Mouse (Mus musculus) cerebellum, adult 11-12 months (tissue): Measurements from ENCODE around the gene Capn13.
"Not testable (repeated sequence)": the region's sequence is repeated elsewhere in the genome, so short reads cannot be mapped to it uniquely, and the experiment has no call there.

Experiments used
- DNase-seq: peaks from one replicate; pipeline ENCODE4 v3.0.0; 2022

Gene Capn13

GRCm38 (mm10) chr17:73329071-73329470 lies 71.6 kb downstream of the Capn13 start:
- DNase-seq: no peak

- DNase-seq: peak; percentile 8
Measured at GRCm38 (mm10) chr17:73325314-73325713, 75.4 kb downstream of the Capn13 start.

DNA sequence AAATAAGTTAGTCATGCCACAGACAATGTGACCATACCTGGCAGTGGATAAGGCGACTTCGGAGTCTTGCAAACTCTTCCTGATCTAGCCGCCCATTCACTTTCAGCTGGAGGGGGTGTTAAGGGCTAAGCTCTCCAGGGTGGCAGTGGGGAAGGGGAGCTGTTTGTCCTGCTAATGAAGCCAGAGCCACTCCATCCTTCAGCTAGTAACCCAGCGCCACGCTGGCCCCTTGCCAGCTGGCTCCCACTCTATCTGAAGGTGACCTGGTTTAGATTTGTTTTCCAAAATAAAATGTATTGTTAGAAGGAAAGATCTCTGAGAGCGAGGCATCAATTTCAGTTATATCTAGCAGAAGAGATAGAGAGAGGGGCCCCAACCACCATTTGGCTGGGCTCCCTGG lies 75.9 kb downstream of the Capn13 start:
- DNase-seq: peak; percentile 37

- peak; percentile 10 for DNase-seq
Measured at GRCm38 (mm10) chr17:73323981-73324380, 76.7 kb downstream of the Capn13 start.

GRCm38 (mm10) chr17:73314786-73315185 lies 85.9 kb downstream of the Capn13 start:
- DNase-seq: no peak

- DNase-seq: no peak
Measured at GRCm38 (mm10) chr17:73311491-73311890, 89.2 kb downstream of the Capn13 start.

GRCm38 (mm10) chr17:73308691-73309090 lies 92.0 kb downstream of the Capn13 start:
- DNase-seq: no peak

DNA sequence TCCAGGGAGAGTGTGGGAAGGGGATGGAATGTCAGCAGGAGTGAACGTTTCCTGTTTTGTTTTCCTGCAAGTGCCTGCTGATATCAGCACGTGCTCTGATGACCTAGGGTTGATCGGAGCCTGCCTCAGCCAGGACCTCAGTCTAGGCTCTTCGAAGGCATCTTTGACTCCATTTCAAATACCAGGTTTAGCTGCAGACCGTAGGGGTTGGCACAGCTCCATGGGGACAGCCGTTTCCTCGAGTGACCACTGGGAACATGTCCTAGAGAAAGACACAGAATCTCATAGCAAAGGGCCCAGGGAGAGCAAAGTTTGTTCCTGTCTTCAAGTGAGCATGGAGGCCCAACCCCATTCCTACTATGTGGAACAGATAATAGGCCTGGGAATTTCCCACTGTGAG lies 94.0 kb downstream of the Capn13 start:
- no peak for DNase-seq

GRCm38 (mm10) chr17:73305622-73306021 lies 95.0 kb downstream of the Capn13 start:
- DNase-seq: no peak

DNA sequence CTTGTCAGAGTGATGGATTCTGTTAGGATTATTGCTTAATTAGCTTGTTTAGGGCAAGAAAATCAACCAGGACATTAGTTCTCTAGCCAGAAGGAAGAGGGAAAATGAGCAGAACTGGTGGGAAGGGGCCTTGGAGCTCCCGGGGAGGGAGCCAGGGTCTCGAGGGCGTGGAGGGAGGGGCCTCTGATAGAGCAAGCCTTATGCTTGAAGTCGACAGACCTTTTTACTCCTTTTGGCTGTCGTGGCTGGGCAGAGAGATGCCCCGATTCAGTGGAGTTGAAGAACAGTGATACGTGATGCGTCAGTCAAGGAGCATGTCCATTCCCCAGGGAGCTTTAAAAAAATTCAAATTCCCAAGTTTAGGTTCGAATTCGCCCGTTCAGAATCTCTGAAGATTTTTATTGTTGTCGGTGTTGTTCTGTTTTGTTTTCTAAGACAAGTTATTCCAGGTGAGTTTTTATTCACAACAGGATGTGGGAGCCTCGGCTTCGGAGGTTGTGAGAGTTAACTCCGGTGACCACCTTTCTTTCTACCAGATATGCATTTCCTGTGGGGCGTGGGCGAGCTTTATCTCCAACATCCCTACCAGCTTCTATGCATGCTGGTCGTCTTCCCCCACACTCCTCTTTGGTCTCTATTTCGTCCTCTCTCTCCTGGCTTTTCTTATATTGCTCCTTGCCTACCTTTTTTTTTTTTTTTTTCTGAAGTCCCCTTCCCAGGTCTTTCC lies 96.4 kb downstream of the Capn13 start:
- DNase-seq: no peak

DNA sequence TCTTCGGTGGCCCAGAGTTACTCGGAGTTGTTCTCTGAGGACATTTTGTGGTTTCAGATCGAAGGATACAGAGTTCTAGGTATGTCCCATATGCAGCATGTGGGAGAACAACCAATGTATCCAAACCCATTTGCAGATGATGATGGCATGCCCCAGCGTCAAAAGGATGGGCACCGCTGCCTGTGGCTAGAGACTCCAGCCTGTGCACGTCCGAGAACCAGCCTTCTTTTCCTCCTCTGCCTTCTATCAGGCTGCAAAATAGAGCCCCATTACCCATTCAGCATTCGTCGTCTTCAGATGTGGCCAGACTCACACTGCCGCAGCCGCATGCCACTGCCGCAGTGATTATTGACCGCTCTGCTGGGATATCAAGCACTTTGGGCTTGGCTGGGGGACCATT lies 97.0 kb downstream of the Capn13 start:
- no peak for DNase-seq

DNA sequence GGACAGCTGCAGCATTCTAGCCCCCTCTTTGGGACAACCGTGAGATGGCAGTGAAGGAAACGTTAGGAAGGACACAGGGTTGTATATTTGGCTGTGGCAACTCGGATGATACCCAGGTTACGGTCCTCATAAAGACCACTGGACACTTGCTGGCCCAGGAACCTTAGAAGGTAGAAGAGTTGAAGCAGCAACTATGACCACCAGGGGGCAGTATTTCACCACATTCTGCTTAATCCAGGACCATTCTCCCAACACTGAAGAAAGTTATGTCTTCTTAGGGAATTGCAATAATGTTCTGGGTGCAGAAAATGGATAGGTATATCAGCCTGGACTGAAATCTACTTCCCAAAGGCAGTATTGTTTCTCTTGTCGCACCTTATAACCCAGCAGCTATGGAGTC lies 97.4 kb downstream of the Capn13 start:
- peak; percentile 26 for DNase-seq

- peak; percentile 54 for DNase-seq
Measured at GRCm38 (mm10) chr17:73302104-73302503, 98.6 kb downstream of the Capn13 start.

DNA sequence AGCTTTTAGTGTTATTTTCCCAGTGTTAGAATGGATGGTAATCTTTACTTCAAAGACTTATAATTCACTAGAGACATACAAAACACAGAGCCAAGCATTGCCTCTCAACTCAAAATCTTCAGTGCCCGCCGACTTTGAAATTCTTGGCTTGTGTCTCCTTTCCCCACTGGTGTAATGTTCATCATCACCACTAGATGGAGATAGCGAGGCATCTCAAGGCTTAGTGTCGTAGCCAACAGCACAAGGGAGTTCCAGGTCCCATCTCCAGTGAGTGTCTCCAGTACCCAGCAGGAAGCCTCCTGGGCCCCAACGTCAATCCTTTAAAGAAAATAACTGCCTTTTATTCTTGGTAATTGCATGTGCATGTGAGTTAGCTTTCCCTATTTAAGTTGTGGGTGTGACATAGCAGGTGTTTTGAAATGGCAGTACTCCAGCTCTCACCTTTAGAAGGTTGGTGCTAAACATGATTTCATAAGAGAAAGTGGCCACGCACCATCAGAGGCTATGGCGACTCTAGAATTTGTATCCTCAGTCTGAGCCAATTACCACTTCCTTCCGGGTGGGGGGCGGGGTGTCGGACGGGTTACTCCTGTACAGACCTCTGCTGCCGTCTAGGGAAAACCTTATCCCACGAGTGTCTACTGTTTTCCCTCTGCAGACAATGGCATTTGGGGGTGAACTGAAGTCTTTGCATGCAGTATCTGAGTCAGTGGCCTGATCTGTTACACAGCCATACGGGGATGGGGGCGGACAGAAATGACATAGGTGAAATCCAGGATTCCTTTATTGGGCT lies 99.2 kb downstream of the Capn13 start:
- peak; percentile 23 for DNase-seq

DNA sequence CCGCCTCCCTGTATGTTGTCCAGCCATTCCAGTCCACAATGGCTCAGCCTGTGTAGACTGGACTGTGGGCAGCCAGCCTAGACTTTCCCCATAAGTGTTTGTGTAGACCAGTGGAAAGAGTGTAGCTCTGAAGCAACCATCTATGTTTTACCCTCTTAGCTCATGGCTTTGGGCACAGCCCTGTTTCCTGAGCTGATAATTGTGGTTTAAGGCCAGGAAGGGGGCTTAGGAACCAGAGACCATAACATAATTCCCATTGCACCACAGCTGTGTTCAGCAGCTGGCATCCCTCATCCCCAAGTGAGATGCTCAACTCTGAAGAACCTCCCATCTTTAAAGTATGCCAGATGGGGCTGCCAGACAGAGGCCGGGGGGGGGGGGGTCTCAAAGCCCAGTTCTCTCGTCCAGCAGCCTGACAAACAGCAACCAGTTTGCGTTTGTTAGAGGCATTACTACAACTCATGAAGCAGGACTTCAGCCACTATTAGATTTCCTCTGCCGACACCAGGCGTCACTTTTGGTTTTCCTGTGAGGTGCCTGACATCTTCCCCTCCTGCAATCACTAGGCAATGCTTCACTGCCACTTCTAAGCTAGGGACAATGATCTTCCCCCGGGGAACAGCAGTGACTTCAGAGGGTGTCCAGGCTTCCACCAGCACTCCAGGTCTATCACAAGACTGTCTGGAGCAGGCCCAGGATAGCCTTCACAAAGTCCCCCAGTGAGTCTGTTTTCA lies 100.4 kb downstream of the Capn13 start:
- DNase-seq: no peak

DNA sequence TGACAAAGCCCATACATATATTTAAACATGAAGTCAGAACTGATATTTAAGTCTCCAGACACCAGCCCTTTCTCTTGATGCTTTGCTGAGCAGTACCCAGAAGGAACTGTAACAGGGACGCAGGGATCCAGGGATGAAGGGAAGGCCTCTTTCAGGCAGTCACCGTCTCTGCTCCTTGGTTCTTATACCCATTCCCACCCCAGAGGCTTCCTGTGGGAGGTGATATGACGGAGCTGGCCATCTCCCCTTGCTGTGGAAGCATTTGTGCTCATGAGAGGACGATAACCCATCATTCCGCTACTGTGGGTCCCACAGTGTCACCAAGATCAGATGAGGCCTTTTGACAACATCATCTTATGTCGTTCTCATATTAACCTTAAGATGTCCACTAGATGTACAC lies 101.7 kb downstream of the Capn13 start:
- no peak for DNase-seq

DNA sequence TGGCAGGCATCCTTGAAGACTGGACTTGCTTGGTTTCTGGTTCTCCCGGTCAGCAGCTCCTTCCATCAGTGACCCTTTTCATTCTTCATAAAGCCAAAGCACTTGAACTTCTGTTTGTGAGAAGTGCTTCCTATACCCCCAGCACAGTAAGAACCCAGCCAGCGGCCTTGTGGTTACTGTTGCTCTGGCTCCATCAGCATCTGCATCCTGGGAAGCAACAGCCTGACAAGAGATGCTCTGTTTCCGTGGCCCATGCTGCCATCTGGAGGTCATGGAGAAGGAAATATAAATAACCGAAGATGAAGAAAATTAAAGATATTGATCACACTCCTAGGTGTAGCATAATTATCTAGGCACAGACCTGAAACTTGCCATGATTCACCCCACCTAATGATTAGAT lies 103.8 kb downstream of the Capn13 start:
- no peak for DNase-seq

- no peak for DNase-seq
Measured at GRCm38 (mm10) chr17:73293237-73293636, 107.4 kb downstream of the Capn13 start.

DNA sequence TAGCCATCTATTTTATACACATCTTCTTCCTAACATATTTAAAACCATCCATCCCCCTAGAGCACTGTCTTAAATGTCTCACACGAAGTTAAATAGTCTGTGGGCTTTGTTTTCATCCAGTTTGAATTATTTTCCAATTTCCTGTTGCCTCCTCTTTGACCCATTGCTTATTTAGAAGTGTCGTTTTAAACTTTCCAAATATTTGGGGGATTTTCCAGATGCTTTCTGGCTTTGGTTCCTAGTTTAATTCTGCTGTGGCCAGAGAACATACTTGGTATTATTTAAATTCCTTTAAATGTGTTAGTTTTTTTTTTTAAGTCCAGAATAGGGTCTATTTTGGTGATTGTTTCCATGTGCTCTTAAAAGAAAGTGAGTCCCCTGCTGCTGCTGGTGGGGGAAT lies 116.4 kb downstream of the Capn13 start:
- DNase-seq: no peak

GRCm38 (mm10) chr17:73282702-73283101 lies 118.0 kb downstream of the Capn13 start:
- DNase-seq: not testable (repeated sequence)

DNA sequence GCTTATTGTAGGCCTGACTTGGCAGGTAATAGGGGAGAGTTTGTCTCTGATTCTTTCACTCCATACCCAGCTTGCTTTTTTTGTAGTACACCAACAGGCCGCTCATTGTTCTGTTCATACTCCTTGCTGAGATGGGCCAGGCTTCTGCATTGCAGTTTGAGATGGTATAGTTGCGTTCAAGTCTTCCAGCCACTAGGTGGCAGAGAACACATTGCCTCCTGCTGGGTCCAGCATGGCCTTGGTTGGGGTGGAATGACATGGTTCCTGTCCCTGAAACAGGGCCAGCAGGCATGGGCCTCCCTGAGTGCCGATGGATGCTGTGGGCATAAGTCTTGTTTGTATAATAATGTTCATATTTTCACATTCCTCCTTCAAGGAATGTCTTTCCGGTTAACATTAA lies 122.9 kb downstream of the Capn13 start:
- DNase-seq: no peak

DNA sequence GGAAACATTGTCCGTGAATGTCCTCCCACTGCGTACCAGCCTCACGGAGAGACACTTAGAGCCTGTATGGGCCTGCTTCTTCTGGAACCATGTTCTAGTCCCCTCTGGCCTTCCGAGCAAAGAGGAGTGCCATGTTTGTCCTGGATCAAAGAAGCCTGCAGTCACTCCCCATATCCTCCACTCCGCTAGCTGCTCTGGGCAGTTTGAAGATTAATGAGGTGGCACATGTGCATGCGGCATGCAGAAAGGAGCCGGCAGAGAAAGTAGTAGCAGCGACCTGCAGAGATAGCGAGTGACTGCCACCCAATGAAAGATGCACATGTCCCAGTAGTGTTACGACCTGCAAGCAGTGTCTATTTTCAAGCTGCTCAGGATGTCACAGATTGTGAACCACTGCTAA lies 125.6 kb downstream of the Capn13 start:
- DNase-seq: no peak

DNA sequence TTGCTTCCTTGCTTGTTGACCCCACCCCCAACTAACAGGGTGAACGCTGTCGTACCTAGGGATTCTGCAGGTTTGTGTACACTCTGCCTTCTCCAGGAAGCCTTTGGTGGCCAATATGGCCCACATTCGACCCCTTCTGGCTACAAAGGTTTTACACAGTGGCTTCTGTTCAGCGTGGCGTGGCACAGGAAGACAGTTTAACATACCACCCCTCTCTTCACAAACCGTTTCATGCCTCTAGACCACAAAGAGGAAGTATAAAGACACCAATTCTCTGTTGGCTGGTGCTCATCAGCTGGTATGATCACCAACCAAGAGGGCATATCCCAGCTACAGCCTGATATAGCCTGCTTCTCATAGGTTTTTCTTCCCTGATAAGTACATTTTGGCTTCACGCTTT lies 126.9 kb downstream of the Capn13 start:
- no peak for DNase-seq
